Mouse (Mus musculus): ENCODE data around the gene Fastkd3. TPM values are rescaled to one million over a fixed set of nuclear protein-coding genes. Genes with fewer than 3 reads are reported as not detected.
A peak's percentile ranks its signal among the peaks of the same experiment; 100 is the strongest.

The Fastkd3 gene
- polyA plus RNA-seq, 1 experiment from 2014 or later = 46.1 TPM

DNA sequence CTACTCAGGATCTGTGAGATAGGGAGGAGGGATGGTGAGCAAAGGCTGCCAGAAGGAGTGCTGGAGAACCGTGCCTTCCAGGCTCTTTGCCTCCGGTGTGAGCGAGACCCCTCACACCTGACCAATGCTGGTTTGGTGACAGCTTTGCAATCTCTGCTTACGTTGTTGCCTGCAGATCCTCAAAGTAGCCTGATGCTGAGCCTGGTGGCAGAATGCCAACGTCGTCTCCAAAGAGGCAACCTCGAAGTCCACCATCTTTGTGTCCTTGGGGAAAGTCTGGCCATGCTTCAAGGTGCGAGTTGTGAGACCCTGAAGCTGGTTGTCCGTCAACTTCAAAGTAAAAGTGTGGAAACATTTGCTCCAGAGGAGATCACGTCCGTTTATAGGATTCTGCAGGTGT lies 1.9 kb downstream of the Fastkd3 start:
- peaks cover 12% of the 10 kb centered on the region for H3K4me1 ChIP-seq
- no peak for DNase-seq (ENCODE audit: low spot score)
- H3K4me3 ChIP-seq = no peak overlapping the region; the same call in 1 of the 2 replicates
- no peaks in the 10 kb centered on the region for H3K9me3 ChIP-seq
- H3K36me3 ChIP-seq (replicated peaks) = peaks cover 62% of the 10 kb centered on the region
- H3K27me3 ChIP-seq (replicated peaks; ENCODE audit: low read depth, poor library complexity, severe bottlenecking) = no peaks in the 10 kb centered on the region
- H3K27ac ChIP-seq (replicated peaks) = no peak overlapping the region
- 93% methylated on average over 11 of the region's 11 CpGs for WGBS

- no peak overlapping the region for H3K27ac ChIP-seq (replicated peaks)
- H3K9me3 ChIP-seq = no peaks in the 10 kb centered on the region
- peaks cover 70% of the 10 kb centered on the region for H3K36me3 ChIP-seq (replicated peaks)
- H3K27me3 ChIP-seq (replicated peaks; ENCODE audit: low read depth, poor library complexity, severe bottlenecking) = no peaks in the 10 kb centered on the region
- no peak for DNase-seq (ENCODE audit: low spot score)
- no peak overlapping the region for H3K4me3 ChIP-seq
- 87% methylated on average over 7 of the region's 7 CpGs for WGBS
- peaks cover 12% of the 10 kb centered on the region for H3K4me1 ChIP-seq
Measured at GRCm38 (mm10) chr13:68585441-68585840, 3.4 kb downstream of the Fastkd3 start.

DNA sequence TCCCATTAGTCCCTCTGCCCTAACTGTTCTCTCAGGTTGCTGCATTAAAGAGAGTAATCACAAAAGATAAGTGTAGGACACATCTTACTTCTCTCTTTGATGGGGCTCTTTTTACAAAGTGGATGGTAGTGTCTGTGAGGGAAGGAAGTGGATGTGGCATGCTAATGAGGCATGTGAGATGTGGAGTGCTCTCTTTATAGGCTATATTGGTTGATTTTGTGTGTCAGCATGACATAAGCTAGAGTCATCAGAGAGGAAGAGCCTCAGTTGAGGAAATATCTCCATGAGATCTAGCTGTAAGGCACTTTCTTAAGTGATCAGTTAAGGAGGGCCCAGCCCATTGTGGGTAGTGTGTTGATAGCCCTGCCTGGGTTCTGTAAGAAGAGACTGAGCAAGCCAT lies 6.3 kb downstream of the Fastkd3 start:
- H3K27me3 ChIP-seq (replicated peaks; ENCODE audit: low read depth, poor library complexity, severe bottlenecking) = no peaks in the 10 kb centered on the region
- H3K4me1 ChIP-seq = no peaks in the 10 kb centered on the region
- no peak overlapping the region for H3K4me3 ChIP-seq
- no peaks in the 10 kb centered on the region for H3K9me3 ChIP-seq
- DNase-seq (ENCODE audit: low spot score) = no peak
- H3K36me3 ChIP-seq (replicated peaks) = peaks cover 99% of the 10 kb centered on the region
- no peak overlapping the region for H3K27ac ChIP-seq (replicated peaks)

DNA sequence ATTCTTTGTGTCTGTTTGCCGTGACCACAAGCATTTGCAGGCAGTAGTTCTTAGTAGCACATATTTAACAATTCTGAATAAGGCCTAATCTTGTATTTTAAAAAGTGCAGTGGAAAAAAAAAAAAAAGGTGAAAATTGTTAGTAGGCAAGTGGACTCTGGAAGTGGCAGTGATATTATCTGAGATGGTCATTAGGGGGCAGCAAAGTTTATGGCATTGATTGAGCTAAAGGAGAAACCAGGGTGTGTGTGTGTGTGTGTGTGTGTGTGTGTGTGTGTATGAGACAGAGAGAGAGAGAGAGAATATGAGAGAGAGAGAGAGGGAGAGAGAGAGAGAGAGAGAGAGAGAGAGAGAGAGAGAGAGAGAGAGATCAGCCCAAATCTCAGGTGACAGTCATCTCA lies 11.8 kb downstream of the Fastkd3 start:
- H3K4me1 ChIP-seq = peaks cover 9% of the 10 kb centered on the region; the same call in 1 of the 2 replicates
- H3K27me3 ChIP-seq (replicated peaks; ENCODE audit: low read depth, poor library complexity, severe bottlenecking) = peaks cover 10% of the 10 kb centered on the region
- peaks cover 55% of the 10 kb centered on the region for H3K36me3 ChIP-seq (replicated peaks)
- no peak overlapping the region for H3K4me3 ChIP-seq
- DNase-seq (ENCODE audit: low spot score) = no peak
- H3K27ac ChIP-seq (replicated peaks) = no peak overlapping the region
- H3K9me3 ChIP-seq = no peaks in the 10 kb centered on the region
- 69% methylated on average over 1 of the region's 1 CpGs for WGBS

GRCm38 (mm10) chr13:68597199-68597598 lies 15.2 kb downstream of the Fastkd3 start, which contains the start of gene 1700001L19Rik:
Gene 1700001L19Rik, plus strand, starts transcription at chr13:68597421.
- no peak for DNase-seq (ENCODE audit: low spot score)
- 8% methylated on average over 10 of the region's 10 CpGs for WGBS
- peaks cover 9% of the 10 kb centered on the region; the same call in 1 of the 2 replicates for H3K4me1 ChIP-seq
- peaks cover 21% of the 10 kb centered on the region for H3K36me3 ChIP-seq (replicated peaks)
- peaks cover 10% of the 10 kb centered on the region for H3K27me3 ChIP-seq (replicated peaks; ENCODE audit: low read depth, poor library complexity, severe bottlenecking)
- no peaks in the 10 kb centered on the region for H3K9me3 ChIP-seq
- H3K4me3 ChIP-seq = peak within 1 kb of the TSS; percentile 47
- H3K27ac ChIP-seq (replicated peaks) = no peak within 1 kb of the TSS

DNA sequence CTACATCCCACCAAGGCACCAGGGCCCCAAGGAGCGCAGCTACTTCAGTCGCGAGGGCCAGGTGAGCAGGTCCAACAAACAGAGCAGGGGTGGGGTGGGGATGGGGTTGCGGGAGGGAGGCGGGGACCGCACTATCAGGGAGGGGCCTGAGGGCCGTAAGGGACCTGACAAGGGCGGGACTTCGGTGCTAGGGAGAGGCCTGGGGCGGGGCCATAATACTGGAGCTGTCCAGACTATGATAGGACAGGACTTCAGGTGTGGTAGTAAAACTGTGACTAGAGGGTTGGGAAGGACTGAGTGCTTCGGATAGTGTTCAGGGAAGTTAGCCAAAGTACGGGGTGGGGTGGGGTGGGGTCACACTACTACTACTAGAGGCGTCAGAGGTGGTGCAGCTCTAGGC lies 15.6 kb downstream of the Fastkd3 start:
- no peak overlapping the region for H3K27ac ChIP-seq (replicated peaks)
- H3K36me3 ChIP-seq (replicated peaks) = peaks cover 16% of the 10 kb centered on the region
- peaks cover 9% of the 10 kb centered on the region; the same call in 1 of the 2 replicates for H3K4me1 ChIP-seq
- peak; percentile 25 for DNase-seq (ENCODE audit: low spot score)
- peak overlapping the region; percentile 47 for H3K4me3 ChIP-seq
- 11% methylated on average over 13 of the region's 13 CpGs for WGBS
- H3K9me3 ChIP-seq = no peaks in the 10 kb centered on the region
- H3K27me3 ChIP-seq (replicated peaks; ENCODE audit: low read depth, poor library complexity, severe bottlenecking) = peaks cover 10% of the 10 kb centered on the region

- Histone ChIP-seq H3K9me3 (no peaks in the 10 kb centered on the region), H3K4me1 (peaks cover 9% of the 10 kb centered on the region; the same call in 1 of the 2 replicates), H3K27ac (replicated peaks) (no peak overlapping the region), H3K27me3 (replicated peaks; ENCODE audit: low read depth, poor library complexity, severe bottlenecking) (peaks cover 10% of the 10 kb centered on the region), H3K4me3 (no peak overlapping the region), H3K36me3 (replicated peaks) (peaks cover 8% of the 10 kb centered on the region; the same call in 1 of the 2 replicates)
- DNase-seq (ENCODE audit: low spot score) = no peak
Measured at GRCm38 (mm10) chr13:68598953-68599352, 16.9 kb downstream of the Fastkd3 start.

GRCm38 (mm10) chr13:68601184-68601583 lies 19.1 kb downstream of the Fastkd3 start:
- peaks cover 15% of the 10 kb centered on the region for H3K4me1 ChIP-seq
- DNase-seq (ENCODE audit: low spot score) = no peak

GRCm38 (mm10) chr13:68603085-68603484 lies 21.1 kb downstream of the Fastkd3 start:
- no peaks in the 10 kb centered on the region for H3K27me3 ChIP-seq (replicated peaks; ENCODE audit: low read depth, poor library complexity, severe bottlenecking)
- WGBS = 86% methylated on average over 6 of the region's 6 CpGs
- no peak overlapping the region for H3K4me3 ChIP-seq
- no peak for DNase-seq (ENCODE audit: low spot score)
- peaks cover 11% of the 10 kb centered on the region; the same call in 1 of the 2 replicates for H3K4me1 ChIP-seq
- H3K27ac ChIP-seq (replicated peaks) = no peak overlapping the region
- no peaks in the 10 kb centered on the region for H3K36me3 ChIP-seq (replicated peaks)
- H3K9me3 ChIP-seq = no peaks in the 10 kb centered on the region

More at GRCm38 (mm10) chr13:68601184-68601583, 19.1 kb downstream of the Fastkd3 start:
- H3K36me3 ChIP-seq (replicated peaks) = no peaks in the 10 kb centered on the region
- peaks cover 10% of the 10 kb centered on the region for H3K27me3 ChIP-seq (replicated peaks; ENCODE audit: low read depth, poor library complexity, severe bottlenecking)
- H3K27ac ChIP-seq (replicated peaks) = no peak overlapping the region
- H3K4me3 ChIP-seq = no peak overlapping the region
- H3K9me3 ChIP-seq = no peaks in the 10 kb centered on the region
- 37% methylated on average over 6 of the region's 6 CpGs for WGBS

DNA sequence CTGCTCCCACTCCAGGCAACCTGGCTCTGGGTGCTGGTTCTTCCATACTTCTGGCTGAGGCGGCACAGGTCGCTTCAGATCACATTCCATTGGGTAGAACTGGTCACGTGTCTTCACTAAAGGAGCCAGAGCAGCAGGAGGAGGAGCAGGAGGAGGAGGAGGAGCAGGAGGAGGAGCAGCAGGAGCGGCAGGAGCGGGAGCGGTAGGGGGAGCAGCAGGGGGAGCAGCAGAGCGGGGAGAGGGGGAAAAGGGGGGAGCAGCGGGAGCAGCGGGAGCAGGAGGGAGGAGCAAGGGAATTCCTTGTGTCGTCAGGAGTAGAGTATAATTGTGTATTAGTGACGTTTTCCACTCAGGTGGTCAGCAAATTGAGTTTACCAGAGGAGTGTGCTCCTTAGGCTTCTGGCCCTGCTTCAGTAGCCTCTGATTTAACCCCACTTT lies 23.7 kb downstream of the Fastkd3 start:
- Histone ChIP-seq H3K27me3 (replicated peaks; ENCODE audit: low read depth, poor library complexity, severe bottlenecking) (no peaks in the 10 kb centered on the region), H3K4me3 (peak overlapping the region; percentile 48), H3K9me3 (no peaks in the 10 kb centered on the region), H3K4me1 (peaks cover 13% of the 10 kb centered on the region; the same call in 1 of the 2 replicates), H3K36me3 (replicated peaks) (no peaks in the 10 kb centered on the region), H3K27ac (replicated peaks) (peak overlapping the region; percentile 51; the same call in 1 of the 2 replicates)
- DNase-seq (ENCODE audit: low spot score) = peak; percentile 81
- WGBS = 2% methylated on average over 11 of the region's 11 CpGs

DNA sequence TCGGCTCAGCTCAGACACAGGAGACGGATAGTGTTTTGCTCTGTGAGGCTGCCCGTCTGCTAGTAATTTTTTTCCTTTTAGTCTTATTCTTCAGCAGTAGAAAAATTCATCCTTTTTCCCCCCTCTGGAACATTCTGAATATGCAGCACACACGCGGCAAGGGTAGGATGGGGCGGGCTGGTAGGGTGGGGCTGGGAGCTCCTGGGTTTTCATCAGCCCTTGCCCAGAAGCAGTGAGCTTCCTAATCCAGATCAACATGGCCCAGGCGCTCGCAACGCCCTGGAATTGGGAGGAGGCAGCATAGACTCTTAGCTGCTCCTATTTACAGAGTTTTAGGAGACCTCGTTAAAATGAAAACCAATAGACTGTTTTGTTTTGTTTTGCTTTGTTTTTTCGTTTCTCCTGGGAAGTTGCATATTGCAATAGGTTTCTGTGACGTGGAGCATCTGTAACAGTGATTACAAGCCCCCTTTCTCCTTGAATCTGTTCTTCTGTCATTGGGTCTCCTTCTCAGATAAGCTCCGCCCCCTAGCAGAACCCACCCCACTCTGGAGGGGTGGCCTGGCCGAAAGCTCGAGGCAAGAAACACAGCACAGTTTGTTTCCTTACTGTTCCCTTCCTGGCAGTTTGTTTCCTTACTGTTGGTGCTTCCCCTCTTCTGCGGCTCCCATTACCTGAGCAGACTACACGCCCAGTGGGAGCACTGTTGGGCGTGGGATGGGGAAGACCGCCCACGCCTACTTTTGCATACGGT lies 25.8 kb downstream of the Fastkd3 start:
- H3K36me3 ChIP-seq (replicated peaks) = no peaks in the 10 kb centered on the region
- H3K4me3 ChIP-seq = peak overlapping the region; percentile 21; the same call in 1 of the 2 replicates
- no peaks in the 10 kb centered on the region for H3K27me3 ChIP-seq (replicated peaks; ENCODE audit: low read depth, poor library complexity, severe bottlenecking)
- no peak overlapping the region for H3K27ac ChIP-seq (replicated peaks)
- peak; percentile 19 for DNase-seq (ENCODE audit: low spot score)
- H3K9me3 ChIP-seq = no peaks in the 10 kb centered on the region
- WGBS = 58% methylated on average over 21 of the region's 21 CpGs
- peaks cover 13% of the 10 kb centered on the region; the same call in 1 of the 2 replicates for H3K4me1 ChIP-seq

DNA sequence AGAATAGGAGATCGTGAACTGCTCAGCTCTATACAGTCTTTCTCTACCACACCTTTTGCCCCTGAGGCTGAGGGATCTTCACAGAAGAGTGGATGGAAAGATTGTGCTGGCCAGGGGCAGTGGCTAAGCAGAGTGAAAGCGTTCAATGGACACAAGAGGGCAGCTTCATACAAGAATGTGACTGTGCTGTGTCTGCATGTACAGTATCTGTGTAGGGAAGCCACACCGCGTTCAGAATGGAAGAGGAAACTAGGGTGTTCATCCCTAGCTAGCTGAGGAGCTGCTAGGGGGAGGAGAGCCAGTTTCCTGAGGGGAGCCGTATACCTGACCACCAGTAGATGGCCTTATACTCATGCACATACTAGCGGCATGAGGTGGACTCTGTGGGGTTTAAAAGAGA lies 40.8 kb downstream of the Fastkd3 start:
- Histone ChIP-seq H3K4me1 (no peaks in the 10 kb centered on the region), H3K4me3 (no peak overlapping the region), H3K36me3 (replicated peaks) (no peaks in the 10 kb centered on the region), H3K9me3 (no peaks in the 10 kb centered on the region), H3K27ac (replicated peaks) (no peak overlapping the region), H3K27me3 (replicated peaks; ENCODE audit: low read depth, poor library complexity, severe bottlenecking) (no peaks in the 10 kb centered on the region)
- WGBS = 69% methylated on average over 6 of the region's 6 CpGs
- no peak for DNase-seq (ENCODE audit: low spot score)

GRCm38 (mm10) chr13:68627041-68627440 lies 45.0 kb downstream of the Fastkd3 start:
- H3K4me1 ChIP-seq = no peaks in the 10 kb centered on the region
- no peaks in the 10 kb centered on the region for H3K27me3 ChIP-seq (replicated peaks; ENCODE audit: low read depth, poor library complexity, severe bottlenecking)
- H3K4me3 ChIP-seq = no peak overlapping the region
- no peak for DNase-seq (ENCODE audit: low spot score)
- H3K9me3 ChIP-seq = no peaks in the 10 kb centered on the region
- 83% methylated on average over 3 of the region's 3 CpGs for WGBS
- no peaks in the 10 kb centered on the region for H3K36me3 ChIP-seq (replicated peaks)
- H3K27ac ChIP-seq (replicated peaks) = no peak overlapping the region

All from embryonic facial prominence, embryonic 10.5 days (tissue).